Mouse (Mus musculus) CD4-positive, CD25-positive, alpha-beta regulatory T cell, adult 2 months (primary cell): ENCODE measurements around the gene Mrpl54.
A peak's percentile ranks its signal among the peaks of the same experiment; 100 is the strongest.

Source experiments
- DNase-seq: peaks from one replicate; pipeline ENCODE4 v3.0.0-alpha.2; 2012; ENCODE audit warnings: low read depth, low spot score

Gene Mrpl54

DNA sequence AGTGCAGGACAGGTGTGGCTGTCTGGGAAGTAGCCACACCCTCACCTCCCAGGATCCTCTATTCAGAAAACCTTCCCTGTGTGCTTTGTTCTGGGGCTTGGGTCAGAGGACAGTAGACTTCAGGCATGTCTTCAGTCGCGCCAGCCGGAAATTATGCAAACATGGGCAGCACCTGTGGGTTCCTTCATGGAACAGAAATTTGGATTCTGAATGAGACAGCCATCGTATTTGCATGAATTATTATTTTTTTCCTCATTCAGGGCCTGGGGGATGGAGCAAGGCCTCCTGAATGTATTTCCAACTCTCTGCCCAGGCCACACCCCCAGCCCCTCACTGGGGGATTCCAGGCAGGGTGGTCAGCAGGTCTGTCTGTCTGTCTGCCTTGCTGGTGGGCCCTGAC lies 5.7 kb downstream of the Mrpl54 start:
- no peak for DNase-seq

DNA sequence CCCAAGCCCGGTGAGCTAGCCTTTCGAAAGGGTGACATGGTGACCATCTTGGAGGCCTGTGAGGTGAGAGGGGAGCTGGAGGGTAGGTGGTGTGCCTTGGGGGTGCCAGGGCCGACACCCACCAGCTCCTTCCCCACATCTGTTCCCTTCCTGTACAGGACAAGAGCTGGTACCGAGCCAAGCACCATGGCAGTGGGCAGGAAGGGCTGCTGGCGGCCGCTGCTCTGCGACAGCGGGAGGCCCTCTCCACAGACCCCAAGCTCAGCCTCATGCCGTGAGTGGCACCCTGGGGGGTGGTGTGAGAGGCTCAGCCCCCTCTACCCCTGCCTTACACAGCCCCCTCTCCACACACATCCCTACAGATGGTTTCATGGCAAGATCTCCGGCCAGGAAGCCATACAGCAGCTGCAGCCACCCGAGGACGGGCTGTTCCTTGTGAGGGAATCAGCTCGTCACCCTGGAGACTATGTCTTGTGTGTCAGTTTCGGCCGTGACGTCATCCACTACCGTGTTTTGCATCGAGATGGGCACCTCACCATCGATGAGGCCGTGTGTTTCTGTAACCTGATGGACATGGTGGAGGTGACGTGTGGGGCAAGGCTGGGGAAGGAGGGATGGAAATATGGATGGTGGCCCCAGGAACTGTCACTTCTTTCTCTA lies 7.4 kb downstream of the Mrpl54 start:
- DNase-seq = no peak

DNA sequence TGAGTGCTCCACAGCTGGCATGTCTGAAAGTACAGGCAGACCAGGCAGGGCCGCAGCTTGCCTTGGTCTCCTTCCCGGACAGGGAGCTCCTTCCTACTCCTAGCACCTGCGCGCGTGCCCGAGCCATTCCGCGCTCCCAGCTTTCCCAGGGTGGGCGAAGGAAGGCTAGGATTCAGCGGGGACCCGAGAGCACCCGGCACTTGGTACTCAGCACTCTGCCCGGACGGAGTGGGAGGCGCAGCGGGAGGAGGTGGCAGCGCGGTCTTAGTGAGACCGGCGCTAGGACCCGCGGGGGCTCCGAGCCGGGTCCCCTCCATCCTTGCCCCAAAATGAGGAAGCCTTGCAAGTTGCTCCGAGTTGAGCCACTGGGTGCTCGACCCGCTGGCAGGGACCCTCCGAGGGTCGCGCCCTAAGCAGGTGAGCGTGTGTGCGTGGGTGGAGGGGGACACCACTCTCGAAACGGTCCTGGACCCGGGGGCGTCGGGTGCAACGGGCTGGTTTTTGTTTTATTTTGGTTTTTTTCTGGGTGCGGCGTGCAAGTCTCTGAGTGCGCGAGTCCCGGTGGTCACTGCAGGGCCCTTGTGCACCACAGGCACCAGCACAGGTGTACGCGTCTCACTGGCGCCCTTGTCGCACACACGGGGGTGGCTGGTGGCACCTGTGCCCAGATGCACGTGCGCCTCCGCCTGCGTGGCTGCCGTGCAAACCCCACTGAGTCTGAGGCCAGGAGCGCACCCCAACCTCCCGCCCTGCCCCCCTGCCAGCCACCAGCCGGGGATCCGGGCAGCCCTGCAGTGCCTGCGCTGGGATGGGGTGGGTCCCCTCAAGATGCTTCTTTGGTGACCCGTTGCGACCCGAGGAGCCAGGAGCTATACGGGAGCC lies 9.3 kb downstream of the Mrpl54 start:
- peak; percentile 58 for DNase-seq

DNA sequence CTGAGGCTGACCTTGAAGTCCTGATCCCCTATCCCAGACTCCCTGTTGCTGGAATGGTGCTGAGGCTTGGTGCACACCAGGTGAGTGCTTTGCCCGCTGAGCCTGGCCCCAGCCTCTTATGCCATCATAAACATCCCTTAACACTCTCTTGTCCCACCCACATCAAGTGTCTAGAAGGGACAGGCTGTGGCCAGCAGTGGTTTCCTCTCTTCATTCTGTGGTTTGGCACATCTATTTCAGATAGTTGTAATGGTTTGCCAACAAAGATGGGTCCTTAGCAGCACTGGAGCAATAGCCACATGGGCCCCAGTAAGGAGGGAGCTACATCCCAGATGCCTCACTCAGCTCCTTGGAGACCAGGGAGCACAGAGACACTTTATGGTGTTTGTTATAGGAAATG lies 11.8 kb downstream of the Mrpl54 start:
- DNase-seq = no peak

DNA sequence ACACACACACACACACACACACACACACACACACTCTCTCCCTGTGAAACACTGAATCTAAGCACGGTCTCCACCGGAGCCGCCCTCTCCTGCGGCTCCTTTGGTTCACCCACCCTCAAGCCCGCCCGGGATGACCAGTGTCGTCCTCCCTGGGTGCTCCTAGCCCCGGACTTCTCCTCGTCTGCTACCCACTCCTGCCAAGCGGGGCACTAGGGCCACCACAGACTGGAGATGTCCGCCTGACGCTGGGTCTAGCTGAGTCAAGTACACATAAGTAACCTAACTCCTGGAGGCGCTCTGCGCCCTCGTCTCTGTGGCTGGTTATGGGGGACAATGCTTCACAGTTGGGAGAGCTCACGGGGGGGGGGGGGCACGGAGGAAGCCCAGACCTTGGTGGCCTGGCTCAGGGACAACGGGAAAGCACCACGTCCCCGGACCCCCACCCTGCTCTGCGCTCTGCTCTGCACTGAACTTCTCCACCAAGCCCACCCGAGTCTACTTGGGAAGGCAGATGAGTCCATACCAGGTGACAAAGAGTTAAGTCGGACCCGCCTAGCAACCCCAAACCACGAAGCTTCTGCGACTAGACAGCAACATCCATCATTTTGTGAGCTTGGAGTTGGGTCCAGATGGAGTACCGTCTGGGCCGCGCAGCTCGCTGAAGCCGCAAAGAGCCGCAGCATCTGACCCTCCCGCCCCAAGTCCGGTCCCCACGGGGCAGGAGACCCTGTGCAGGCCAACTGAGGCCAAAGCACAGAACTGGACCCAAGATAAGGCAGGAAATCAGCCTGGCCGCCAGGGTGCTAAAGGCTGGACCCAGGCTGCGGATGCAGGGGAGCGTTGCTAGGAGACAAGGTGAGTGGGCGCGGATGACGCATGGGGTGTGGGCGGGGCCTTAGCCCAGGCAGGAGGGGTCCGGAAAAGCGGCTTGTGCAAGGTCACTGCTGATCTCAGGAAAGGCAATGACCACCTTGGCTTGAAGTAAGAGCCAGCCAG lies 14.0 kb downstream of the Mrpl54 start, which contains the start of gene Matk:
Matk (plus strand) TSS at position 512 of the 996 bp plus-strand sequence.
- peak; percentile 87 for DNase-seq

DNA sequence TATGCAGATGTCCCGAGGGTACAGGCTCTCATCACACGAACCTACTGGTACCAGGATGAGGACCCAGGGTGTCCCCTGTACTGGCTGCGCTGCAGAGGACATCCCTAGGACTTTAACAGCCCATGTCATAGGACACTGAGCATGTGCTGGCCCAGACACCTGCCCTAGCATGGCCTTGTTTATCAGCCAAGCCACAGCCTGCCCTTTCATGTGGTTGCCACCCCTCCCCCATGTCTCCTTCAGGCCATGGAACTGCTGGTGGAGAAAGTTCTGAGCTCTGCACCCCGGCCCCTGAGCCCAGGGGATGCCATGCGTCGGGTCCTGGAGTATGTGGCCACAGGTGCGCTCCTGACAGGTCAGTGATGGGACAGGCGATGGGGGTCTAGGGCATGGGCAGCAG lies 17.3 kb downstream of the Mrpl54 start:
- DNase-seq = peak; percentile 49

DNA sequence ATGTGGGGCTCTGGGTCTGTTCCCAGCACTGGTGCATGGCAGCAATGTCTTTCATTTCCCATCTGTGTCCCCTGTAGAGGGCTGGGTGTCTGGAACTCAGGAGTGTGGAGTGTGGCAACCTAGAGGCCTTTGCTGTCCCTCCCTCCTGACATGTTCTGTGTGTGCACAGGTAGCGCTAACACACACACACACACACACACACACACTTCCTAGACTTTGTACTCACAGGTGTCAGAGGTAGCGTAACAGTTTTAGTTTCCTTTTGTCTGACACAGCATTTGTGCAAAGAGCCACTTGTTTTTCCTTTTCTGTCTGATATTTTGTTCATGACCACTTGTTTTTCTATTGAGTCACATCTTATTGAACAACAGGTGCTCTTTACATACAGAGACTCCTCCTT lies 18.9 kb downstream of the Mrpl54 start:
- peak; percentile 85 for DNase-seq

DNA sequence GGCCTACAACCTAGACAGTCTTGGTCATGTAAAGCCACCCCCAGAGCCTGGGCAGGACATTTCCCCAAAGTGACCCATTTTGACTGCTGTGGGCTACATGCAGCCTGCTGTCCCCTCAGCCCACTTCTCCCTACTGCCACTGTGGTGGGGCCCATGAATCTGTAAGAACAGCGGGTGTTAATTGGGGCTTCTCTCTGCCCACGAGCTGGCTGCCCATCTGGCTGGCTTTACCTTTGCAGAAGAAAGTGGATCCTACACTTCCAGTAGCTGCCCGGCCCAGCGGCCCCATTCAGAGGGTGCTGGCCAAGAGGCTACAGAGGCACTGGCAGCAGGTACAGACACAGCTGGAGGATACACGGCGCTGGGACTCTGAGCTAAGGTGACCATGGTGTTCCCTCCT lies 21.6 kb downstream of the Mrpl54 start:
- no peak for DNase-seq

DNA sequence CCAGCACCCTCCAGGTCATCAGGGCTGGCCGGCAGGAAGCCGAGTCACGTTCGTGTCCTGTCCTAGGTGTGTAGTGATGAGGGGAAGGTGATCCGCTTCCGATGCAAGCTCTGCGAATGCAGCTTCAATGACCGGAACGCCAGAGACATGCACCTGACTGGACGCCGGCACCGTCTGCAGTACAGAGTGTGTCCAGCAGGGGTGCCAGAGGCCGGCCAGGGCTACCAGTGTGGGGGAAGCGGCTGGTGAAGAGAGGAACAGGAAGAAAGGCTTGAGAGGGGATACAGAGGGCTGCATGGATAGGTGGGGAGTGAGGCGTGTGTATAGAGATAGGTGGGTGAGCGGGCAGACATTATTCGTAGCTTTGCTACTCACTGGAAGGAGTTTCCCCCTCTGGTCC lies 22.1 kb downstream of the Mrpl54 start:
- DNase-seq = peak; percentile 85

DNA sequence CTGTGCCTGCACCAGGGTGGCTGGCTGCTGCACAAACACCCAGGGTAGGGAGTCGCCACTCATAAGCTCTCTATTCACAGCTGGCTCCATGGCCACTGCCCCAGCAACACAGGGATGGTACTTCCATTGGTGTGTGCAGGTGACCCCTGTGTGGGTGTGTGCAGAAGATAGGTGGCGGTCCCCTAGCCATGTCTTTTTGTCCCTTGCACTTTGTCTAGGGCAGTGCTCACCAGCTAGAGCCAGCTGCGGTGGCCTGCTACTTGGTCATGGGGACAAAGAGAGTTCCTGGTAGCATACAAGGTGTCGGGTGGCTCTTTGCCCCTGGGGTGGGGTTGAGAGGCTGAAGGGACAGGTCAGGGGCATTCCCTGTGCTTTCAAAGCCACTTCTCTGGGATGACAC lies 22.6 kb downstream of the Mrpl54 start:
- DNase-seq = no peak

DNA sequence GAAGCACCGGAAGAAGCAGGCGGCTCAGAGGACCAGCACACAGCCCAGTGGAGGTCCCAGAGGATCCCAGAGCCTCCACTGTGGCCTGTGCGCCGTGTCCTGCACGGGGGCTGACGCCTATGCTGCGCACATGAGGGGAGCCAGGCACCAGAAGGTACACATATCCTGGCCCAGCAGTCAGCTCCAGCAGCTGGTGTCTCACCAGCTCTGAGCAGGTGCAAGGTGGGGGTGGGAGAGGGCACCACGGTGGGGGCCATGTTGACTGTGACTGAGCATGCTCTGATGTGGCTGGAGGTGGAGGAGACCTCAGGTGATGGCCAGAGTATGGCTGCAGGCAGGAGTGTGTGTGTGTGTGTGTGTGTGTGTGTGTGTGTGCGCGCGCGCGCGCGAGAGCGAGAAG lies 24.7 kb downstream of the Mrpl54 start:
- DNase-seq = no peak

DNA sequence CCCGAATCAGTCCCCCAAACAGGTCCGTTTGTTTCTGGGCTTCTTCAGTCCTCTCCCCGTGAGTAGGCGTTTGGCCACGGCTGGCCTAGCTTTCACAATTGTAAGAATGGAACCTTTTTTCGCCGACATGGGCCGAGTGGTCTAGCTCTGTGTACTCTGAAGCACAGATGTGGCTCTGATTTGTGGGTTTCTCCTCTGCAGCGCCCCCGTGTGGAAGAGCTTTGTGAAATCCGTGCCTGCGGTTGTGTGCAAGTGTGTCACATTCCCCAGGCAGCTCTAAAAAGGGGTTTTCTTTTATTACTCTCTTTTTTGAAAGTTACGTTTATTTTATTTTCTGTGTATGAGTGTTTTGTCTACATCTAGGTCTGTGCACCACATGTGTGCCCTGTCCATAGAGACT lies 25.9 kb downstream of the Mrpl54 start:
- DNase-seq = peak; percentile 82

DNA sequence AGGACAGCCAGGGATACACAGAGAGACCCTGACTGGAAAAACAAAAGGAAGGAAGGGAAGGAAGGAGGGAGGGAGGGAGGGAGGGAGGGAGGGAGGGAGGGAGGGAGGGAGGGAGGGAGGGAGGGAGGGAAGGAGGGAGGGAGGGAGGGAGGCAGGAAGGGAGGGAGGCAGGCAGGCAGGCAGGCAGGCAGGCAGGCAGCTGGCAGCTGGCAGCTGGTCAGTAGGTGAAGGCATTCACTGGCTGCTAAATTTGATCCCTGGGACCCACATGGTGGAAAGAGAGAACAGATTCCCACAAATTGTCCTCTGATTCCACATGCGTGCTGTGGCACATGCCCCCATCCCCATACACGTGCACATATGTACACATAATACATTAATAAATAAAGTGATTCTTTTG lies 28.1 kb downstream of the Mrpl54 start:
- no peak for DNase-seq

DNA sequence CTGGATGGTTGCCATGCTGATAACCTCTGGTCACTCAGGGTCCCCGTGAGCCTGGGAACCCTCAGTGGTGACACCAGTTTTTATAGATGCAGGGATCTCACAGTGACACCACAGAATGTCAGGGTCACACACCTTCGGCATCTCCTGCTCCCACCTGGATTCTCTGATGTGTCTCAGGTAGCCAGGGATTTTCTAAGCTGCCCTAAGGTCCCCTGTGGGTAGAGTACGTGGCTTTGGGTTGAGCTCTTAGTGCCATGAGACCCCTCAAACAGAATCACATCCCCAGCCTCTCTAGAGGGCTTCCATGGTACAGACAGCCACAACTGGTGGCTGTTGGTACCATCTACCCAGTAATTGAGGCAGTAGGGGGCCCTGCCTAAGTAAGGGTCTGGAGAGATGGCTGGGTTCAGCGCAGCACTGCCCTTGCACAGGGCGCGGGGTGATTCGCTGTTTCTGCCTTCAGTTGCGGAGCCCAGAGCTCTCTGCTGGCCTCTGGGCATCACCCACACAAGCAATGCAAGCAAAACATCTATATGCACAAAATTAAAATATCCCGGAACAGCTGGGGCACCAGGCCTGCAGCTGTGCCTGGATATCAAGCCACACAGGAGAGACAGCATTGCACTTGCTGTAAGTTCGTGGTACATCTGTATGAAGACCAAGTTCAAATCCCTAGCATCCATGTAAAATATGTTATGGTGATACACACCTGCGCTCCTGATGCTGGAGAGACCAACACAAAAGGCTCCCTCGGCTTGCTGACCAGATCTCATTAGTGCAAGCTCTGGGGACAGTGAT lies 30.1 kb downstream of the Mrpl54 start:
- no peak for DNase-seq

DNA sequence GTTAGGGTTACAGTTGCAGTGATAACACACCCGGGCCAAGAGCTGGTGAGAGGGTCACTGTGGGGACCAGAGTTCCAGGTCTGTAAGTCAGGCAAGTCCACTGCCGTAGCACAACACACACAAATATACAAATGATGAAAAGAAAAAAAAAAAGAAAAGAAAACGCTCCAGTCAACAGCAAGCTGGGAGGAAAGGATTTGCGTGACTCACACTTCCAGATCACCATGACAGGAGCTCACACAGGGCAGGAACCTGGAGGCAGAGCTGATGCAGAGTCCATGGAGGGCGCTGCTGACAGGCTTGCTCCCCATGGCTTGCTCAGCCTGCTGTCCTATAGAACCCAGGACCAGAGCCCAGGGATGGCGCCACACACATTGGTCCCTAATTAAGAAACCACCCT lies 32.5 kb downstream of the Mrpl54 start:
- no peak for DNase-seq

DNA sequence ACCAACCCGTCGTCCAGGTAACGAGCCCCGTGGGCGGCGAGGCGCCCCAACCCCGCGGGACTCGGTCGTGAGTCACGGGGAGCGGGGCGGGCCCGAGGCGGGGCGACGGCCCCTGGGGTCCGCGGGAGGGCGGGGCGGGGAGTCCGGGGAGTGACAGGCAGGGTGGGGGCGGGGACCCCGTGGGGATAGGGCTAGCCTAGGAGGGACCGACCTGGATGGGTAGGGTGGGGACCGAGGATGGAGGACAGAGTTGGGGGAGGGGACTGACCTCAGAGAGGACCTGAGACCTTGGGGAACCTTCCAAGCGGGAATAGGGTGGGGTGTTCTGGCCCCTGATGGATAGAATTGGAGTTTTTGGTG lies 33.5 kb downstream of the Mrpl54 start:
- DNase-seq = no peak

DNA sequence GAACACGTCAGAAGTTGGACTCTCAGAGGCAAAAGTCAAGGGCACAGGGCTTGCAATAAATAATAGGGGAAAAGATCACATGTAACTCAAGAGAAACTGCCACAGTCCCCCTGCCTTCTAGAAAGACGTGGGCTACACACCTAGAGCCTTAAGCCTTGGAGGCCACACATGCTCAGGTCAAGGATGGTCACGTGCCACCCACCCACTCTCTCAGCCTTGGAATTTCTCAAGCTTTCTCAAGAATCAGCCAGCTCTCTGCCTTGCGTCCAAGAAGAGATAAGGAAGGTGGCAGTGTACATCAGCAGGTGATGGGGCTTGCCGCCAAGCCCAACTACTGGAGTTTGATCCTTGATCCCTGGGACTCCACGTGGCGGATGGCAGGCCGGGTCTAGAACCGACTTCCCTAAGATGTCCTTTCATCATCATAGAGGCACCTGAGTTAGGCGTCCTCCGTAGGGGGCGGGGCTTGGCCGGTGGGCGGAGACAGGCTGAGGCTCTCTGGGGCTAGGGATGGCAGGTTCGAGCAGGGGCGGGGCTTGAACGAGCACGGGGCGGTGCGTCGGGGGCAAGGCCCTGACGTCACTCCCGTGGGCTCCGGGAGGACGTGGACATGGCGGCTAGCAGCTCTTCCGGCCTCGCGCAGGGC lies 34.0 kb downstream of the Mrpl54 start, which contains the start of gene Zfr2:
Zfr2 (plus strand) TSS at position 576 of the 646 bp plus-strand sequence.
- peak; percentile 98 for DNase-seq

DNA sequence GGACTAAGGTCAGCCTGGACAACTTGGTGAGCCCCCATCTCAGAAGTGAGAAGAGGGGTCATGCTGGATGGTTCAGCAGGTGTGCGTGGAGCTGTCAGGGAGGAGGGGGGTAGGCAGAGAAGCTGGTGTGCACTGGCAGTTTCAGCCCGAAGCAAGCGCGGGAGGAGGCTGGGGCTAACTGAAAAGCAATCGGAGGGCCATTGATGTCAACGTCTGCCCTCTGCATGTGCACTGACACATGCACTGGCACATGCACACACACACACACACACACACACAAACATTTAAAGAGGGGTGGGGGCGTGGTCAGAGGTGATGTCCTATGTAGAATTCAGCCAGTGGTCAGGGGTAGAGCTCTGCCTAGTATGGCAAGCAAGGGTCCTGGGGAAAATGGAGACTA lies 35.3 kb downstream of the Mrpl54 start:
- no peak for DNase-seq

DNA sequence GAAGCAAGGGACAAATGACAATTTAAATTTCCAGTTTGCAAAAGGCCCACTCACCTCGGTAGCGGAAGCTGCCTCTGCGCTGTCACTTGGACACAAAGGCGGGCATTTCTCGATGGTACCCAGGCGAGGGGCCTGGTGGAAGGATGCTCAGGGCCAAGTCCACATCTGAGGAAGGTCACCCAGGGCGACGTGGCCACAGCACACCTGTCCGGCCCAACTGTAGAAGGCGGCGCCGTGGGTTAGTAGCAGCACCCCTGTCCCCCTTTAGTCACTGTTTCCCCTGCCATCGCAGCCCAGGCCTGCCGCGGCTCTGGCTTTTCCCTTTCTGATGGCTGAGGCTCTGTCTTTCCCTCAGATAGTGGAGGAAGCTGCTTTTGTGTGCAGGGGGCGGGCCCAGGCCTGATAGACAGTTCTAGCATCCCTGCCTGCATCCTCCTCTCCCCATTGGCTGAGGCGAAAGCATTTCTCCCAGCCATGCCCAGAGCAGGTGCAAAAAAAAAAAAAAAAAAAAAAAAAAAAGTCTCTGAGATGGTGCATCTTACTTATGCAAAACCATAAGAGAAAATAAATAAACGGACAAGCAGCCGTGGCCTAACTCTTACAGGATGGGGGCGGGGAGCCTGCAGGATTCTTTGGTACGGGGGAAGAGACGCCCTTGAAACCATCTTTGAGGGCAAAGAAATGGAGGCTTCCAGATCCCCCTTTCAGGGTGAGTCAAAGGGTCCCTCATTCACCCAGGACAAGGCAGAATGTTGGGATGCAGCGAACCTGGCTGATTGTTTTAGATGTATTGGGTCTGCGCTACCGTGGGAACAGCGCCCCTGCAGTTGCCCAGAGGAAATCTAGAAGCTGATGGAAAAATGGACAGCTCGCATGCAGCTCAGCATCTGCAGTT lies 36.0 kb downstream of the Mrpl54 start, which contains the start of gene Atcay:
Atcay (minus strand) TSS at position 396 of the 895 bp plus-strand sequence.
- peak; percentile 72 for DNase-seq
